Mouse (Mus musculus) liver, embryonic 14.5 days (tissue): ENCODE measurements at regions not wholly inside any gene's neighbourhood (a gene's known extent, or its start where the extent isn't known, plus 50 kb on each side); places are given as distances from the start of the nearest gene placed in this dataset.

Experiments
- ATAC-seq: fragments of 200-750 bp; cut with Nextera tagmentation; 2 replicates; pipeline ENCODE4 v1.8.0; 2017; ENCODE audit warnings: moderate number of reproducible peaks, mild to moderate bottlenecking, moderate library complexity; ENCODE audit not compliant: insufficient read depth
- DNase-seq, 3 experiments: peaks; one replicate each; pipeline ENCODE4 v3.0.0-alpha.2; 2012 to 2013; ENCODE audit warnings: low read depth in 3 of 3, low spot score in 3 of 3
- H3K27ac ChIP-seq: fragments of 300-500 bp; sonication (generic); 2 replicates; pipeline ENCODE4 v1.5.1; 2014; ENCODE audit warnings: moderate library complexity, mild to moderate bottlenecking, control low read depth, inconsistent platforms
- H3K27me3 ChIP-seq: fragments of 300-500 bp; sonication (generic); 2 replicates; pipeline ENCODE4 v1.6.1; 2014; ENCODE audit warnings: mild to moderate bottlenecking, low read length, moderate library complexity; ENCODE audit not compliant: control insufficient read depth, insufficient read depth
- H3K36me3 ChIP-seq: fragments of 300-500 bp; sonication (generic); replicated peaks from 2 replicates; pipeline ENCODE4 v1.6.1; 2014; ENCODE audit warnings: low read depth; ENCODE audit not compliant: control insufficient read depth, insufficient read depth
- H3K4me1 ChIP-seq, 2 experiments: fragments of 200-500 bp in 1 of 2; fragments of 300-500 bp in 1 of 2; sonication (generic) in 1 of 2; replicated peaks; 2 replicates each; pipeline ENCODE4 v1.6.1; 2012 to 2014; ENCODE audit warnings: antibody characterized with exemption in 1 of 2, inconsistent platforms in 1 of 2, low read length in 1 of 2; ENCODE audit not compliant: control insufficient read depth in 2 of 2, insufficient read depth in 2 of 2
- H3K4me2 ChIP-seq: fragments of 300-500 bp; sonication (generic); 2 replicates; pipeline ENCODE4 v1.6.1; 2014; ENCODE audit warnings: low read depth, mild to moderate bottlenecking, control low read depth, moderate library complexity
- H3K4me3 ChIP-seq, 2 experiments: fragments of 200-500 bp in 1 of 2; fragments of 300-500 bp in 1 of 2; sonication (generic) in 1 of 2; 2 replicates each; pipeline ENCODE4 v1.5.1; 2012 to 2014; ENCODE audit warnings: low read depth in 2 of 2, low read length in 2 of 2, mild to moderate bottlenecking in 2 of 2, control low read depth in 1 of 2, inconsistent platforms in 1 of 2, moderate library complexity in 1 of 2; ENCODE audit not compliant: insufficient read depth in 1 of 2
- H3K9ac ChIP-seq: fragments of 300-500 bp; sonication (generic); replicated peaks from 2 replicates; pipeline ENCODE4 v1.6.1; 2014; ENCODE audit warnings: mild to moderate bottlenecking, control low read depth, moderate library complexity
- H3K9me3 ChIP-seq: fragments of 300-500 bp; sonication (generic); 2 replicates; pipeline ENCODE4 v1.6.1; 2016; ENCODE audit warnings: low read length, mixed read lengths; ENCODE audit not compliant: control insufficient read depth
- CTCF ChIP-seq: IDR thresholded peaks from 2 replicates; pipeline ENCODE4 v1.5.1; 2016; ENCODE audit warnings: antibody characterized with exemption, low read depth, control low read depth
- EP300 ChIP-seq: IDR thresholded peaks from 2 replicates; pipeline ENCODE4 v1.6.1; 2016; ENCODE audit warnings: antibody characterized with exemption, low read depth
- WGBS: fragments of 180-500 bp; shearing (Covaris S2); extraction: QIAGEN DNeasy Blood & Tissue Kit; methylation state at CpG from one replicate; pipeline ENCODE4 v1.1.7; 2014; ENCODE audit not compliant: insufficient replicate concordance; 5-methylcytosine and 5-hydroxymethylcytosine counted together

- no peaks in the 10 kb centered on the region for H3K36me3 ChIP-seq
- 69% methylated on average over 10 of the region's 10 CpGs for WGBS
- no peaks in the 10 kb centered on the region for H3K9me3 ChIP-seq
- no peak overlapping the region for H3K4me3 ChIP-seq
- H3K27me3 ChIP-seq: no peaks in the 10 kb centered on the region
- DNase-seq: no peak
- H3K9ac ChIP-seq: no peak overlapping the region
- peaks cover 0 to 4% of the 10 kb centered on the region in 2 experiments; a peak in 1 of 4 replicates for H3K4me1 ChIP-seq
- no peak overlapping the region for H3K27ac ChIP-seq
- ATAC-seq: no peak
- TF ChIP-seq EP300 (no peak), CTCF (no peak)
- H3K4me2 ChIP-seq: no peak overlapping the region
These were observed 129.2 kb upstream of the Pkdcc start for GRCm38 (mm10) chr17:83085792-83086475.

- WGBS: 43% methylated on average over 2 of the region's 2 CpGs
- ATAC-seq: no peak
These were observed 128.4 kb upstream of the Pkdcc start for GRCm38 (mm10) chr17:83086703-83087102.

GRCm38 (mm10) chr17:83088471-83088870 is 126.6 kb upstream of the Pkdcc start:
- 53% methylated on average over 2 of the region's 2 CpGs for WGBS
- no peaks in the 10 kb centered on the region for H3K9me3 ChIP-seq
- TF ChIP-seq CTCF: no peak
- TF ChIP-seq EP300: no peak
- ATAC-seq (no peak), DNase-seq (no peak)
- H3K4me2 ChIP-seq: no peak overlapping the region
- no peak overlapping the region for H3K4me3 ChIP-seq
- H3K9ac ChIP-seq: no peak overlapping the region
- no peaks in the 10 kb centered on the region for H3K27me3 ChIP-seq
- H3K36me3 ChIP-seq: no peaks in the 10 kb centered on the region
- no peaks in the 10 kb centered on the region for H3K4me1 ChIP-seq
- H3K27ac ChIP-seq: no peak overlapping the region

More at GRCm38 (mm10) chr17:83086703-83087102, 128.4 kb upstream of the Pkdcc start:
- Histone ChIP-seq H3K9me3 (no peaks in the 10 kb centered on the region), H3K4me3 (no peak overlapping the region), H3K27ac (no peak overlapping the region), H3K4me2 (no peak overlapping the region), H3K36me3 (no peaks in the 10 kb centered on the region), H3K27me3 (no peaks in the 10 kb centered on the region), H3K4me1 (peaks cover 0 to 2% of the 10 kb centered on the region in 2 experiments; a peak in 1 of 4 replicates), H3K9ac (no peak overlapping the region)
- TF ChIP-seq EP300: no peak
- peak; percentile 37 for TF ChIP-seq CTCF
- DNase-seq: no peak

GRCm38 (mm10) chr17:83089856-83090692 is 125.0 kb upstream of the Pkdcc start:
- Histone ChIP-seq H3K9me3 (no peaks in the 10 kb centered on the region), H3K27ac (no peak overlapping the region), H3K4me2 (no peak overlapping the region), H3K9ac (no peak overlapping the region), H3K36me3 (no peaks in the 10 kb centered on the region), H3K27me3 (no peaks in the 10 kb centered on the region), H3K4me1 (no peaks in the 10 kb centered on the region), H3K4me3 (no peak overlapping the region)
- DNase-seq: no peak
- no peak for ATAC-seq
- TF ChIP-seq EP300 (no peak), CTCF (no peak)
- WGBS: 56% methylated on average over 10 of the region's 10 CpGs

GRCm38 (mm10) chr17:83093862-83094261 is 121.2 kb upstream of the Pkdcc start:
- no peaks in the 10 kb centered on the region for H3K27me3 ChIP-seq
- no peak overlapping the region for H3K4me2 ChIP-seq
- WGBS: 42% methylated on average over 5 of the region's 5 CpGs
- no peaks in the 10 kb centered on the region for H3K36me3 ChIP-seq
- DNase-seq: no peak
- H3K4me3 ChIP-seq: no peak overlapping the region
- no peak for ATAC-seq
- no peak overlapping the region for H3K27ac ChIP-seq
- H3K9me3 ChIP-seq: no peaks in the 10 kb centered on the region
- TF ChIP-seq EP300 (no peak), CTCF (no peak)
- H3K4me1 ChIP-seq: no peaks in the 10 kb centered on the region
- no peak overlapping the region for H3K9ac ChIP-seq
